Mouse (Mus musculus): Measurements from ENCODE around the gene Map1b. TPM values are rescaled to one million over a fixed set of nuclear protein-coding genes. Genes with fewer than 3 reads are reported as not detected.

Map1b gene
- total RNA-seq, 2 experiments from 2014 or later = 12.0 to 12.9 TPM

Other genes starting within 250 kb of the Map1b start
- gene Ptcd2, start 171.8 kb downstream of the Map1b start, total RNA-seq (2021) = 10 to 100 TPM; 27.6 to 30.3 TPM
- gene Mrps27, start 171.8 kb downstream of the Map1b start, total RNA-seq (2021) = 10 to 100 TPM; 25.8 to 30.8 TPM